In genomic region chr13:47172891-47173290, GRCm38 (mm10) we compare ENCODE assay signal across 24 mouse cellular contexts.
"Had no signal": no experiment of that assay in that cellular context is flagged by ENCODE, and none has a peak within 500 bp of the region (broad histone marks: within the 10 kb centered on the region; RNA-seq: fewer than 3 reads in every experiment).

No protein-coding gene starts in this region.

- H3K9ac ChIP-seq: heart, embryonic 12.5 days; hindbrain, embryonic 13.5 days; hindbrain, embryonic 15.5 days; limb, embryonic 12.5 days; liver, embryonic 13.5 days; liver, embryonic 15.5 days; liver, postnatal 0 days had no signal

- ATAC-seq: hindbrain, postnatal 0 days; intestine, embryonic 16.5 days; liver, postnatal 0 days had no signal

- H3K27ac ChIP-seq: heart, embryonic 10.5 days; hindbrain, embryonic 10.5 days; hindbrain, embryonic 13.5 days; hindbrain, embryonic 15.5 days; hindbrain, postnatal 0 days; layer of hippocampus, adult 2 months; left cerebral cortex, adult 2 months; limb, embryonic 10.5 days; limb, embryonic 12.5 days; liver, embryonic 13.5 days; liver, embryonic 15.5 days had no signal

- H3K4me3 ChIP-seq: heart, embryonic 10.5 days; heart, embryonic 12.5 days; hindbrain, embryonic 10.5 days; hindbrain, embryonic 13.5 days; hindbrain, embryonic 15.5 days; layer of hippocampus, adult 2 months; left cerebral cortex, adult 2 months; limb, embryonic 10.5 days; limb, embryonic 12.5 days; liver, embryonic 13.5 days; liver, embryonic 15.5 days had no signal

- H3K4me1 ChIP-seq: hindbrain, embryonic 13.5 days; hindbrain, embryonic 15.5 days; limb, embryonic 10.5 days; limb, embryonic 12.5 days had no signal

- H3K36me3 ChIP-seq: heart, embryonic 12.5 days; hindbrain, embryonic 10.5 days; hindbrain, embryonic 13.5 days; hindbrain, embryonic 15.5 days; limb, embryonic 10.5 days; limb, embryonic 12.5 days; liver, embryonic 13.5 days; liver, embryonic 15.5 days had no signal

- H3K27me3 ChIP-seq: heart, embryonic 12.5 days; hindbrain, embryonic 13.5 days; hindbrain, embryonic 15.5 days; liver, embryonic 13.5 days; liver, embryonic 15.5 days had no signal

- DNase-seq: gastrocnemius, postnatal 10 days; gastrocnemius, postnatal 25 days; heart, postnatal 10 days; heart, postnatal 4 days; kidney, adult 11 months; kidney, adult 8-10 months; kidney, postnatal 10 days; kidney, postnatal 25 days; kidney, postnatal 4 days; liver; liver, embryonic 13.5 days; liver, postnatal 0 days had no signal
